Mouse (Mus musculus): ENCODE measurements around the gene Sytl2. TPM values are rescaled to one million over a fixed set of nuclear protein-coding genes. Genes with fewer than 3 reads are reported as not detected.

Gene Sytl2
- polyA plus RNA-seq, 1 experiment, result 21.9 TPM

GRCm38 (mm10) chr7:90280274-90280875, 21.7 kb upstream of the Sytl2 start:
- Histone ChIP-seq H3K79me3 (ENCODE audit: low read depth) (no peaks in the 10 kb centered on the region), H3K36me3 (ENCODE audit: control insufficient read depth, insufficient read depth) (no peaks in the 10 kb centered on the region), H3K79me2 (ENCODE audit: control insufficient read depth, insufficient read depth) (no peaks in the 10 kb centered on the region), H3K27me3 (ENCODE audit: control insufficient read depth, insufficient read depth, insufficient read length) (no peaks in the 10 kb centered on the region), H3ac (ENCODE audit: control insufficient read depth, insufficient read length, low read depth) (no peak overlapping the region), H3K4me3 (ENCODE audit: insufficient read depth, poor library complexity, severe bottlenecking) (no peak overlapping the region)
- TF ChIP-seq USF1 (IDR thresholded peaks at IDR 0.05; ENCODE audit: low read depth) (no peak), CTCF (IDR thresholded peaks at IDR 0.05; ENCODE audit: control insufficient read depth, insufficient read depth, insufficient read length) (peak; percentile 55), MAX (IDR thresholded peaks at IDR 0.05) (no peak)

GRCm38 (mm10) chr7:90280878-90281277, 21.2 kb upstream of the Sytl2 start:
- H3K4me3 ChIP-seq (ENCODE audit: insufficient read depth, poor library complexity, severe bottlenecking), result no peak overlapping the region
- TF ChIP-seq CEBPB (IDR thresholded peaks at IDR 0.05; ENCODE audit: low read depth) (no peak), MAX (IDR thresholded peaks at IDR 0.05) (no peak), FOSL1 (IDR thresholded peaks at IDR 0.05; ENCODE audit: insufficient read depth, low read length, poor library complexity, severe bottlenecking) (no peak), MYOG (IDR thresholded peaks at IDR 0.05; ENCODE audit: control insufficient read depth, extremely low read depth, insufficient read length) (no peak), USF1 (IDR thresholded peaks at IDR 0.05; ENCODE audit: low read depth) (no peak), MYOD1 (IDR thresholded peaks at IDR 0.05; ENCODE audit: control insufficient read depth, insufficient read length, low read depth) (no peak), CTCF (IDR thresholded peaks at IDR 0.05; ENCODE audit: control insufficient read depth, insufficient read depth, insufficient read length) (no peak)

DNA sequence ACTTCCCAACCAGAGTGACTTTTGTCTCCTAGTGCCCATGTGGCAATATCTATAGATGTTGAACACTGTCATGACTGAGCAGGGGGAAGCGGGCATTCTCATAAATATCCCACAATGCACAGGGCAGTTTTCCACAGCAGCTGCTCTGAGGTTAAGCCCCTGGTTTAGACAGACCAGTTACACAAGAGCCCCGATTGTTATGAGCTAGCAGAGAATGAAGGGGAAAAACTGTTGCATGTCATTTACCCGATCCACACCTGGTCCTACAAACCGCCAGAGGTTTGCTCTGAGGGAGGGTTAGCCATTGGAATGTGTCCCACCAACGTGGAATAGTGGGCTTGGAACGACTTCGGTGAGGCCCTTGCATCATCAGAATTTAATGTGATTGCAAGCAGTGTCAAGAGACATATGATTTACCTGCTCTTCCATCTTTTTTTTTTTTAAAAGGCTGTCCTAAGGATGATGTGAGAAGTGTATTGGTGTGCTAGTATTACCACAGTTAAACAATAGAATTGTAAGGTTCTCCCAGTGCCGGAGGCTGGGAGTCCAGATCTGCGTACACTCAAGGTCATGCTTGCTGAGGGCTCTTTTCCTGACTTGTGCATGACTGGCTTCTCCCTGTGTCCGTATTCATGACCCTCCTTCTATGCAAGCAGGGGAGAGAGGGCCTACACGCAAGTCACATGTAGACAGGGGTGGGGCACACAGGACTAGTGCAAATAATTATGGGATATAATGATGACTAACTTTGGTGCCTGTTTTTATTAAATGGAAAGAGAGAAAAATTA, 20.1 kb upstream of the Sytl2 start:
- no peaks in the 10 kb centered on the region for H3K79me2 ChIP-seq (ENCODE audit: control insufficient read depth, insufficient read depth)
- H3K4me3 ChIP-seq (ENCODE audit: insufficient read depth, poor library complexity, severe bottlenecking), result no peak overlapping the region
- no peaks in the 10 kb centered on the region for H3K36me3 ChIP-seq (ENCODE audit: control insufficient read depth, insufficient read depth)
- no peaks in the 10 kb centered on the region for H3K27me3 ChIP-seq (ENCODE audit: control insufficient read depth, insufficient read depth, insufficient read length)
- no peak overlapping the region for H3ac ChIP-seq (ENCODE audit: control insufficient read depth, insufficient read length, low read depth)
- no peaks in the 10 kb centered on the region for H3K79me3 ChIP-seq (ENCODE audit: low read depth)
- TF ChIP-seq CEBPB (IDR thresholded peaks at IDR 0.05; ENCODE audit: low read depth), result no peak
- no peak for TF ChIP-seq CTCF (IDR thresholded peaks at IDR 0.05; ENCODE audit: control insufficient read depth, insufficient read depth, insufficient read length)
- TF ChIP-seq USF1 (IDR thresholded peaks at IDR 0.05; ENCODE audit: low read depth), result no peak
- no peak for TF ChIP-seq MYOD1 (IDR thresholded peaks at IDR 0.05; ENCODE audit: control insufficient read depth, insufficient read length, low read depth)
- no peak for TF ChIP-seq FOSL1 (IDR thresholded peaks at IDR 0.05; ENCODE audit: insufficient read depth, low read length, poor library complexity, severe bottlenecking)
- no peak for TF ChIP-seq MYOG (IDR thresholded peaks at IDR 0.05; ENCODE audit: control insufficient read depth, extremely low read depth, insufficient read length)
- TF ChIP-seq MAX (IDR thresholded peaks at IDR 0.05), result no peak

More at GRCm38 (mm10) chr7:90280878-90281277, 21.2 kb upstream of the Sytl2 start:
- H3K27me3 ChIP-seq (ENCODE audit: control insufficient read depth, insufficient read depth, insufficient read length), result no peaks in the 10 kb centered on the region
- H3K79me2 ChIP-seq (ENCODE audit: control insufficient read depth, insufficient read depth), result no peaks in the 10 kb centered on the region
- no peaks in the 10 kb centered on the region for H3K79me3 ChIP-seq (ENCODE audit: low read depth)
- H3ac ChIP-seq (ENCODE audit: control insufficient read depth, insufficient read length, low read depth), result no peak overlapping the region
- no peaks in the 10 kb centered on the region for H3K36me3 ChIP-seq (ENCODE audit: control insufficient read depth, insufficient read depth)

GRCm38 (mm10) chr7:90282786-90283185, 19.3 kb upstream of the Sytl2 start:
- Histone ChIP-seq H3K36me3 (ENCODE audit: control insufficient read depth, insufficient read depth) (no peaks in the 10 kb centered on the region), H3K27me3 (ENCODE audit: control insufficient read depth, insufficient read depth, insufficient read length) (no peaks in the 10 kb centered on the region), H3K79me2 (ENCODE audit: control insufficient read depth, insufficient read depth) (no peaks in the 10 kb centered on the region), H3ac (ENCODE audit: control insufficient read depth, insufficient read length, low read depth) (no peak overlapping the region), H3K4me3 (ENCODE audit: insufficient read depth, poor library complexity, severe bottlenecking) (no peak overlapping the region), H3K79me3 (ENCODE audit: low read depth) (no peaks in the 10 kb centered on the region)
- TF ChIP-seq CTCF (IDR thresholded peaks at IDR 0.05; ENCODE audit: control insufficient read depth, insufficient read depth, insufficient read length), result no peak
- no peak for TF ChIP-seq CEBPB (IDR thresholded peaks at IDR 0.05; ENCODE audit: low read depth)
- TF ChIP-seq MAX (IDR thresholded peaks at IDR 0.05), result no peak
- TF ChIP-seq FOSL1 (IDR thresholded peaks at IDR 0.05; ENCODE audit: insufficient read depth, low read length, poor library complexity, severe bottlenecking), result no peak
- TF ChIP-seq USF1 (IDR thresholded peaks at IDR 0.05; ENCODE audit: low read depth), result no peak
- peak; percentile 66 for TF ChIP-seq MYOD1 (IDR thresholded peaks at IDR 0.05; ENCODE audit: control insufficient read depth, insufficient read length, low read depth)

- Histone ChIP-seq H3K36me3 (ENCODE audit: control insufficient read depth, insufficient read depth) (no peaks in the 10 kb centered on the region), H3K27me3 (ENCODE audit: control insufficient read depth, insufficient read depth, insufficient read length) (no peaks in the 10 kb centered on the region), H3K4me3 (ENCODE audit: insufficient read depth, poor library complexity, severe bottlenecking) (no peak overlapping the region), H3K79me3 (ENCODE audit: low read depth) (no peaks in the 10 kb centered on the region), H3K79me2 (ENCODE audit: control insufficient read depth, insufficient read depth) (no peaks in the 10 kb centered on the region), H3ac (ENCODE audit: control insufficient read depth, insufficient read length, low read depth) (no peak overlapping the region)
- TF ChIP-seq CEBPB (IDR thresholded peaks at IDR 0.05; ENCODE audit: low read depth) (no peak), FOSL1 (IDR thresholded peaks at IDR 0.05; ENCODE audit: insufficient read depth, low read length, poor library complexity, severe bottlenecking) (no peak), USF1 (IDR thresholded peaks at IDR 0.05; ENCODE audit: low read depth) (no peak), CTCF (IDR thresholded peaks at IDR 0.05; ENCODE audit: control insufficient read depth, insufficient read depth, insufficient read length) (no peak), MYOG (IDR thresholded peaks at IDR 0.05; ENCODE audit: control insufficient read depth, extremely low read depth, insufficient read length) (no peak), MYOD1 (IDR thresholded peaks at IDR 0.05; ENCODE audit: control insufficient read depth, insufficient read length, low read depth) (no peak), MAX (IDR thresholded peaks at IDR 0.05) (no peak)
Observed at GRCm38 (mm10) chr7:90284793-90285192, 17.3 kb upstream of the Sytl2 start.

Measured in C2C12 (cell line).